ENCODE assay signal across 35 mouse cellular contexts in genomic region chr2:181202422-181202821, GRCm38 (mm10). TPM values are rescaled to one million over a fixed set of nuclear protein-coding genes. Genes with fewer than 3 reads are reported as not detected.
"Had no signal": no experiment of that assay in that cellular context is flagged by ENCODE, and none has a peak within 500 bp of the region (broad histone marks: within the 10 kb centered on the region; RNA-seq: fewer than 3 reads in every experiment).

TSS of gene Ptk6 (minus strand) at chr2:181202789.

- H3K27ac ChIP-seq: gastrocnemius, adult 2 months; heart, embryonic 10.5 days; hindbrain, embryonic 10.5 days; hindbrain, embryonic 12.5 days; hindbrain, embryonic 14.5 days; kidney, embryonic 15.5 days; kidney, postnatal 0 days; layer of hippocampus, adult 2 months; limb, embryonic 13.5 days; limb, embryonic 15.5 days; liver, embryonic 12.5 days had no signal

- H3K4me2 ChIP-seq: heart, embryonic 12.5 days; hindbrain, embryonic 12.5 days; hindbrain, embryonic 14.5 days; kidney, embryonic 15.5 days; limb, embryonic 13.5 days; limb, embryonic 15.5 days; liver, embryonic 12.5 days had no signal

- H3K4me1 ChIP-seq: heart, embryonic 12.5 days; hindbrain, embryonic 10.5 days; hindbrain, embryonic 12.5 days; kidney, embryonic 15.5 days; limb, embryonic 13.5 days; limb, embryonic 15.5 days had no signal

- ATAC-seq: forebrain, postnatal 0 days; hindbrain, embryonic 16.5 days; inflammation-experienced regulatory T-cells, adult 6 months; liver, embryonic 12.5 days had no signal

- H3K27me3 ChIP-seq: kidney, embryonic 15.5 days; limb, embryonic 13.5 days; limb, embryonic 15.5 days had no signal

- DNase-seq: forebrain, postnatal 0 days; gastrocnemius, adult 2 months; gastrocnemius, postnatal 10 days; gastrocnemius, postnatal 25 days; heart, adult 18-20 months; heart, postnatal 10 days; heart, postnatal 4 days; kidney, adult 11 months; kidney, adult 2 months; kidney, adult 9 months; kidney, postnatal 14 days; kidney, postnatal 36 days; layer of hippocampus, postnatal 36 days; left cerebral cortex, postnatal 4 days had no signal

- H3K4me3 ChIP-seq: gastrocnemius, adult 2 months; heart, embryonic 10.5 days; heart, embryonic 12.5 days; hindbrain, embryonic 10.5 days; hindbrain, embryonic 12.5 days; kidney, embryonic 15.5 days; layer of hippocampus, adult 2 months; limb, embryonic 13.5 days; limb, embryonic 15.5 days; liver, embryonic 12.5 days had no signal

- H3K36me3 ChIP-seq: heart, embryonic 10.5 days; heart, embryonic 12.5 days; hindbrain, embryonic 10.5 days; hindbrain, embryonic 12.5 days; kidney, embryonic 15.5 days; limb, embryonic 13.5 days; limb, embryonic 15.5 days; liver, embryonic 12.5 days had no signal

- H3K9ac ChIP-seq: forebrain, postnatal 0 days; heart, embryonic 12.5 days; hindbrain, embryonic 12.5 days; hindbrain, embryonic 14.5 days; kidney, embryonic 15.5 days; limb, embryonic 13.5 days; limb, embryonic 15.5 days; liver, embryonic 12.5 days had no signal

- H3K9me3 ChIP-seq: heart, embryonic 10.5 days; heart, embryonic 12.5 days; hindbrain, embryonic 10.5 days; hindbrain, embryonic 12.5 days; kidney, embryonic 15.5 days; limb, embryonic 13.5 days; limb, embryonic 15.5 days; liver, embryonic 12.5 days had no signal

RNA-seq across cellular contexts. Expression of gene Ptk6, which starts in this region (rescaled TPM):
- total RNA-seq: forebrain, postnatal 0 days; gastrocnemius, adult 2 months; gastrocnemius, postnatal 10 days; gastrocnemius, postnatal 25 days; granulocyte monocyte progenitor cell, adult 5-6 weeks; heart, adult 8-10 months; heart, postnatal 10 days; heart, postnatal 25 days; heart, postnatal 4 days; layer of hippocampus, postnatal 10 days; left cerebral cortex, adult 18-20 months; left cerebral cortex, adult 8-10 months; left cerebral cortex, postnatal 10 days; left cerebral cortex, postnatal 4 days had no signal
- polyA plus RNA-seq: forebrain, postnatal 0 days; heart, embryonic 10.5 days; heart, embryonic 12.5 days; heart, embryonic 14.5 days; hindbrain, embryonic 10.5 days; hindbrain, embryonic 12.5 days; hindbrain, embryonic 14.5 days; hindbrain, embryonic 16.5 days; kidney, embryonic 15.5 days; kidney, postnatal 0 days; limb, embryonic 13.5 days had no signal
